Mouse (Mus musculus): ENCODE measurements around the gene Adk.

Adk gene

DNA sequence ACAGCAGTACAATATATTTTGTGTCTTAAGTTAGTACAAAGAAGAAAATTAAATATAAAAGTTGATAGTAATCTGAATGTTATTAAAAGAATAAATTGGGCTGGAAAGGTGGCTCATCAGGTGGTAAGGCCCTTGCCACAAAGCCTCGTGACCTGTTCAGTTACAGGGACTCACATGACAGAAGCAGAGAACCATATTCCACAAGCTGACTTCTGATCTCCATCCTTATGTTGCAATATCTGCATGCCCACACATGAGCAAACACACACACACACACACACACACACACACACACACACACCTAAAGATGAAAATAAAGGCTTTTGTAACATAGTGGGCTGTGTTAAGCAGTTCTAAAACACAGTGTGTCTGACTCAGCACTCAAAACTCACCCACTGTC lies 90.2 kb downstream of the Adk start:
- no peak for ATAC-seq (ENCODE audit: insufficient number of reproducible peaks, low FRiP score, low TSS enrichment)

DNA sequence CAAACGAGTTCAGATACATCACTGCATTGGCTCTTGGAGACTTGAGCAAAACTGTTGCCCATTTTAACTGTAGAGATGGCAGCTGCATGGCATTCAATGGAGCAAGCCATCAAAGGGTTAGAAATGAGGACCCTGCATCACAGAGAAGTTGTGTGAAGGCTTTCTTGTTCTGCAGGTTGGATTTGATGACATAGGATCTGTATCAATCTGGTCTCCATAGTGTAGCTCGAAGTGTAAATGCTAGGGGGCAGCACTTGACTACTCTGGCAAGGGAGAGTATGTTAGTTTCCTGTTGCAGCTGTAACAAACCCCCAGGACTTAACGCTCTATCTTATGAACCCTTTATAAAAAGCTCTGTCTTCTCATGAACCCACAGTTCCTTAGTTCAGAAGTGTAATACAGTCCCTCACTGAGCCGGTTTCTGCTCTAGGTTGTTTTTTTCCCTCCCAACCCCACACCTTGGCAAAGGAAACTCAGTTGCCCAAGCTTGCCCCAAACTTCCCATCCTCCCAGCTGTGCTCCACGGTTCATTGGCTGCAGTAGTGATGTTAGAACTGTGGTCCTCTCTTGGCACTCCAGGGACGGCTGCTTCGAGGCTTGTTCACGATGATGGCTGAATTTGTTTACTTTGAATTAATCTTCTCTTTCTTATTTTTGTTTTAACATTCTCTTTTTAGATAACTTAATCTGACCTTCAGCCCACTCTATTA lies 91.2 kb downstream of the Adk start:
- no peak for ATAC-seq (ENCODE audit: insufficient number of reproducible peaks, low FRiP score, low TSS enrichment)

DNA sequence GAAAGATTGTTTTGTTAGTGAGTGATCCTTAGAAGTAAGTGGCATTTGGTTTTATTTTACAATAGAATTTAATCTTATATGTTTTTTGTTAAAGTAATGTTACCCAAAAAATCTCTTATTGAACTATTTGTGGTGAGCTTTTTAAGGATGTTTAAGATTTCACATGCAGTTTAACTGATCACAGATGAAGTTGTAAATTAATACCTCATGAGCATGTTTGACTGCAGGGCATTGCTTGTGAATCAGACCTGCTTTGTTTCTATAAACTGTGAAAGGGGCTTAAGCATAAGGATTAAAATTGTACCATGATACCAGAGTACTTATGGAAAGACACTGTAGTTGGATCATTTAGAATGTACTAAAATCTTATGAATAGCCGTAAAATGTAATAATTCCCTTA lies 94.8 kb downstream of the Adk start:
- no peak for ATAC-seq (ENCODE audit: insufficient number of reproducible peaks, low FRiP score, low TSS enrichment)

DNA sequence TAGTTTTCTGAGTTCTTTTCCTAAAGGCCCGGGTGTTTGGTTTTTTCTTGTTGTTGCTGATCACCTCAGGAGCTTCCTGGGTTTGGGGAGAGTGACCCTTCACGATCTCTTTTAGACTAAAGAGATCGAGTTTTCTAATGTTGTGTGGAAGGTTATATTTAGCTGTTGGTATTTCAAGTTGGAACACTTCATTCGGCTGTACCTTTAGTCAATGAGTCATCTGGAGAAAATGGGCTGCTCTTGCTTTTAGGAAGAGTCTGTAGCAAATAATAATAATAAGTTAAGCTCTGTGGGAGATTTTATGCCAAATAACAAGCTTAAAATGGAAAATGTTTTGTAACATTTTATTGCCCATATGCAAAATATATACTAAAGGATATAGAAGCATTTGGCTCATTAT lies 97.9 kb downstream of the Adk start:
- ATAC-seq (ENCODE audit: insufficient number of reproducible peaks, low FRiP score, low TSS enrichment): no peak

DNA sequence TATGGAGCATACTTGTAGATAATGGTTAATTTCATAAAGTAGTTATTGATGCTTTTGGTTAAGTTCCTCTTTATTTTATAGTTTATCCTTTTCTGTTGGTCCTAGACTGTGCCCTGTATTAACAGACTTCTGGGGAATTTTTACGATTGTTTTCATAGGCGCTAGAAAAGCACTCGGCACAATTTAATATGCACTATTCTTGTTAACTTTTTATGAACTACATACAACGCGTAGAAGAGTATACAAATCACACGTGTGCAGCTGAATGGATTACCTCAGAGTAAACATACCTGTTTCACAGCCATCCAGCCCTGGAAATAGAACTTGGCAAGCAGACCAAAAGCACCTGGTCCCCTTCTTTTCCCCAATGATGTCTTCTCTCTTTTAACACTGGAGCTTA lies 99.7 kb downstream of the Adk start:
- no peak for ATAC-seq (ENCODE audit: insufficient number of reproducible peaks, low FRiP score, low TSS enrichment)

DNA sequence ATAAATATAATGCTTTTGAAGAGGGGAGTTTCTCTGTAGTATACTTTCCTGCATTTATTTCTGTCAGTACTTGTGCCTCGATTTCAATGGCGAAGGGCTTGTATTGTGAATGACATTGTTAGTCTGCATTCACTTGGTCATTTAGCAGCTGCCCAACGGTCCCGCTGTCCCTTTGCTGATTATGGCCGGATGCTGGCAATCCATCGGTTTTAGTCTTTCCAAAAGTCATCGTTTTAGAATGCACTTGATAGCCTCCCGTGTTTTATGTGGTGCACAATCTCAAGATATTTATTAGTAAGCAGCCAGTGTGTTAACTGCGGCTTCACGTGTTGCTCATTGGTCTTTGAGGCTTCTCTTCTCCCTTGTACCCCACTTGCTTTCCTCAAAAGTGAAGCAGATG lies 113.3 kb downstream of the Adk start:
- no peak for ATAC-seq (ENCODE audit: insufficient number of reproducible peaks, low FRiP score, low TSS enrichment)

DNA sequence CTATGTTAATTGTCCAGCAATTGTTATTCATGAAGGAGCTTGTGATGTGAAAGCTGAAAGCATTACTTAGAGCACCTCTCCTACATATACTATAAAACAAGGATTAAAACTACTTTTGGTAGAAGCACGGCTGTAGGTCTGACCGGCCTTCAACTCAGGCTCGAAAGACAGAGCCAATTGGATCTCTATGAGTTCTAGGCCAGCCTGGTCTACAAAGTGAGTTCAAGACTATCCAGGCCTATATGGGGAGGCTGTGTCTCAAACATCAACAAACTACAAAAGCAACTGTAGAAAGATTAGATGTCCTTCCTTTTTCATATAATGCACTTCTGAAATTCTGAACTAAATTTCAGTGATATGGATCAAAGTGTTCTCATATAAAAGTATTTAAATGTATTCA lies 113.7 kb downstream of the Adk start:
- ATAC-seq (ENCODE audit: insufficient number of reproducible peaks, low FRiP score, low TSS enrichment): no peak

DNA sequence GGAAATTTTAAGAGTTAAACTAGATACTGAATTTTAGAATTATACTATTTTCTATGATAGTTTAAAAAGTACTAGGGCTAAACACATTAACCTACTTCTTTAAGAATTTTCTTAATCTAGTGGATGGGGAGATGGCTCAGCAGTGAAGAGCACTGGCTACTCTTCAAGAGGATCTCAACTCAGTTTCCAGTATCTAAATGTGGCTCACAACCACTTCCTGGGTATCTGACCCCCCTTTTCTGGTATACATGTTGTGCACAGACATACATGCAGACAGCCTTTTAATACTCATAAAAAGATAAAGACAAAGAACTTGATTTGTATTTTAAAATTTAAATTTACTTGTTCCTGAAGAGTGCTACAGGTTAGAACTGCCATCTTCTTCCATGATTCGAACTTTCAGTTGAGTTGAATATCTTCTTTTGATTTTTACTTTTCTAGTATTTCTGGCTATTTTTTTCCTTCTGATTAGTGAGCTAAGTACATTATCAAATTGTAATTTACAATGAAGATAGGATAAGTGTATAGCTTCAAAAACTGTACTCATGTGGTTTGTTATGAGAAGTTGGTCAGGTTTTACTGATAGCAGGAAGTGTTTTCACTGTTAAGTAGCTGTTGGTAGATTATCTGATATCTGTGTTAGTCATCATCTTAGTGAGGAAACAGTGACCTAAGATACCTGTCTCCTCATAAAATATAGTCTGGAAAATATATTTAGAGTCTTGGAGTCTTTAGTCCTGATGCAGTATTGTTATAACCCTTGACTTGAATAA lies 121.8 kb downstream of the Adk start:
- ATAC-seq (ENCODE audit: insufficient number of reproducible peaks, low FRiP score, low TSS enrichment): no peak

DNA sequence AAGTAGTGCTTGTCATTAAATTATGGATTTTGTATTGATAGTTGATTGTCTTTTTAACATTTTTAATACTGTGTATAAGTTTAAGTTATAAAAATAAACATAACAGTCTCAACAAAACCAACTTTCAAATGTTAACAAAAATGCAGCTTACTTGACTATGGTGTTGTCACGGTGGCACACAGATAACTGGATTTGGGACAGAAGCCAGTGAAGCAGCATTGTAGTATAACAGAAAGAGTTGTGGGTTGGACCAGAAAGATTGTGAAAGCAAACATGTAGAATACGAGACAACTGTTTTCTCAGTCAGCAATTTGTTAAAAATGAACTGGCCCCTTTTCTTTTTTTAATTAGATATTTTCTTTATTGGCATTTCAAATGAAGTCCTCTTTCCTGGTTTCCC lies 122.4 kb downstream of the Adk start:
- no peak for ATAC-seq (ENCODE audit: insufficient number of reproducible peaks, low FRiP score, low TSS enrichment)

DNA sequence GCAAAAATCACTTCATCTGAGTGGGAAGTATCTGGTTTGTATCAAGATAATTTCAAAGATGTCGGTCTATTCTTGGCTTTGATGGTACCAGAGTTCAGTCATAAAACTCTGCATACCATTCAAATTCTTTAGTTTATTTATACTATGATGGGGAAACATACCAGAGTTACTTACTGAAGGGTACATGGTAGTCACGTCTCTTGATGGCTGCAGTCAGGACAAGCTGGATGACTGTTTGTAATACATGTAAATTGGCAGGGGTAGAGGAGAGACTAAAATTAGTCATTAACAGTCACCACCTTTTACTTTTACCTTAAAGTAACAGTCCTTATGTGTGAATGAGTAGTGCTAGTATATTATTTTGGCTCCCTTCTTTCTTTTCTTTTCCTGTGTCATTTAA lies 125.4 kb downstream of the Adk start:
- ATAC-seq (ENCODE audit: insufficient number of reproducible peaks, low FRiP score, low TSS enrichment): no peak

DNA sequence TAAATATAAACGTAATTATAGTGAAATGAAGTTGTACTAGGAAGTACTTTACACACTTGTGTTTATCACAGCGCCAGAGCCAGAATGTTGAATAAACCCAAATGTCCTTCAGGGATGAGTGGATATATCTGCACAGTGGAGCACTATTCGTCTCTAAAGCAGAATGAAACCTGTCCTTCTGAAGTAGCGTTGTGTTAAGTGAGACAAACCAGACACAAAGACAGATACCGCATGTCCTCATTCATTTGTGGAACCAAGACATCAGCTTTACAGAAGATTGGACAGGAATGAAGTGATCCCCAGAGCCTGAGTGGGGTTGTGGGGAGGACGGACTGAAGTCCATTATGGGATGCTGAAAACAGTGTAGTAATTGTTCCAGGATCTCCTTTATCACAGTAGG lies 126.0 kb downstream of the Adk start:
- ATAC-seq (ENCODE audit: insufficient number of reproducible peaks, low FRiP score, low TSS enrichment): no peak

DNA sequence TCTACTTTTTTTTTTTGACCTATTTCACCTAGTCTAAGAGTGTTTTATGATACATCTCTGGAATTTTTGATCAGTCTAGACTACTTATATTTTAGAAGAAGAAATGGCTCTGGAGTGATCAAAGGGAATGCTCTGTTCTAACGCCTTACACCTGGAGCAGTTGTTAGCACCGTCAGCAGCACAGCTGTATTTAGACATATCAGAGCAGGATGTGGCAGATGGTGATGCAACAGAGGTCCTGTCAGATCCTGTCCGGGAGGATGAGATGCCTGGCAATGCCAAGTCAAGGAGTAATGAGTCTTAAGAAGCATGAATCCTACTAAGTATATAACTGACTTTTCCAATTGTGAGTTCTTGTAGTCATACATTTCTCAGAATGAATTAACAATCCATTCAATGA lies 128.7 kb downstream of the Adk start:
- ATAC-seq (ENCODE audit: insufficient number of reproducible peaks, low FRiP score, low TSS enrichment): no peak

DNA sequence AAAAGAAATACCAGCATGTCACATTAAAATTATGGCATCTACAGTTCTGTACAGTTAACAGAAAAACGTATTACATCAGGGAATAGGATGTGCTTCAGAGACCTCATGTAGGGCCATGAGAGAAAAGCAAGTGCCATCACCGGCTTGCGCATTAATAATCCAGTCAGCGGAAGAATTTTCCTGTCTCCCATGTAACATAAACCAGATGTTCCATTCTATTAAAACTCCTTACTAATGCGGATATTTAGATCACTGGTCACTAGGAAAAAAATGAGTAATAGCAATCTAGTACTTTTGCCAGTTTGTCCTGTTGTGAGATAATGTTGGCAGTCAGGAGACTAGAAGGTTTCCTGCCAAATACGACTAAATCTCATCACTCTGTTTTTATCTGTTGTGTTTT lies 139.6 kb downstream of the Adk start:
- no peak for ATAC-seq (ENCODE audit: insufficient number of reproducible peaks, low FRiP score, low TSS enrichment)

DNA sequence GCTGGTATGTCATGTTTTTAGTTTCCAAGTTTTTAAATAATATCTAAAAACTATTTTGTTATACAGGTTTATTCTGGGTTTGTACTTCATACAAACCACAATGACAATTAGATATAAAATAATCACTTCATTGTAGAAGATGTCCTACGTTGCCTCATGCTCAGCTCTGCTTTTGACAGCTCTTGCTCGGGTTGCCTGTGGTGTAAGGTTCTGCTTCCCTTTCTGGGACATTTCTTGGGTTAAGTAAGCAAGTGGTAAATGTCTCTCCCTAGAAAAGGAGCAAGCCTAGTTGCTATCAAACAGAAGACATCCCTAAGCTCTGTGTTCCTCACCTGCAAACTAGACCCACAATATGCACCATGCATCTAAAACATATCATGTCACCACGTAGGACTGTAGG lies 140.4 kb downstream of the Adk start:
- no peak for ATAC-seq (ENCODE audit: insufficient number of reproducible peaks, low FRiP score, low TSS enrichment)

DNA sequence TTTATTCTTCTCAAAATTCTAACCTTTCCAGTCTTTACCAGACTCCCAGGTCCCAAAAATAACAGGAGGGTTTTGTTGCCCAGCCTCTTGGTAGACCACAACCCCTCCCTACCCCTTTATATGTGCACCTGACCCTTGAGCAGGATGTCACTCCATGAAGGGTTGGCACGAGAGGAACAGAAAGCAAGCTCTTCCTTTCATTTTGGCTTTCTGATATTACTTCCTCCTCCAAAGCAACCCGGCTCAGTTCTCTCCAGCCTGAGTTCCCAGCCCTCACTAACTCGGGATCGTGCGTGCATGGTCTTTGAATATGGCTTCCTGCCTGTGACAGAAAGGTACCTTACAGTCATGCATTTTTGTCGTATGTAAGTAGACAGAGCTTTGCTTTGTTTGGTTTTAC lies 142.0 kb downstream of the Adk start:
- ATAC-seq (ENCODE audit: insufficient number of reproducible peaks, low FRiP score, low TSS enrichment): no peak

DNA sequence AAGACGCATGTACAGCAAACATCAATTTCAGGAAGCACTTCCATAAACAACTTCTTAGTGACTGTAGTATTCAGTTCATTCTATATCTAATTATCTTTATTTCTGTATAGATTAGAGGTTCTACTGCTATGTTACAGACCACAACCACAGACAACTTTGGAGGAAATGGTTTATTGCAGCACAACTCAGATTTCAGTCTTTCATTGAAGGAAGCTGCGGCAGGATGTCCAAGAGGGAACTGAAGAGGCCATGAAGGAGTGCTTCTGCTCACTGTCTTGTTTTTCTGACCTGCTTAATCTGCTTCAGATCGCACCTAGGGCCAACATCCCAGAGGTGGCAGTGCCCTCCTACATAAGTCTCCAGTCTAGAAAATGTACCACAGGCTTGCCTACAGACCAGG lies 148.5 kb downstream of the Adk start:
- ATAC-seq (ENCODE audit: insufficient number of reproducible peaks, low FRiP score, low TSS enrichment): no peak

DNA sequence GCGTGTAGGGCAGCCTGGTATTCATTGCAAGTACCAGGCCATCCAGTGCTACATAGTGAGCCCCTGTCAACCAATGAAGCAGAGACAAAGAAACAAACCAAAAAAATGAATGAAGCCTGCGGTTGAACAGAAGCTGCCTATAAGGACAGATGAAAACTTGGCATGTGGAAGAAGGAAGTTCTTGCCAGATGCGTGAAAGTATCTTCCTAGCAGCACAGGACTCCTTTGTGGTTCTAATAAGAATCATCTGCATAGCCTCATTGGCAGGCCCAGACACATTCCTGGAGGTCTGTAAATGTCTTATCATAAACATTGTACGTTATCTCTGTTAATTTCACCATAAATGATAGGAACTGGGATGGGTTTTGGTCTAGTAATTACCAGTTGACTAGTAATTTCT lies 154.1 kb downstream of the Adk start:
- ATAC-seq (ENCODE audit: insufficient number of reproducible peaks, low FRiP score, low TSS enrichment): no peak

DNA sequence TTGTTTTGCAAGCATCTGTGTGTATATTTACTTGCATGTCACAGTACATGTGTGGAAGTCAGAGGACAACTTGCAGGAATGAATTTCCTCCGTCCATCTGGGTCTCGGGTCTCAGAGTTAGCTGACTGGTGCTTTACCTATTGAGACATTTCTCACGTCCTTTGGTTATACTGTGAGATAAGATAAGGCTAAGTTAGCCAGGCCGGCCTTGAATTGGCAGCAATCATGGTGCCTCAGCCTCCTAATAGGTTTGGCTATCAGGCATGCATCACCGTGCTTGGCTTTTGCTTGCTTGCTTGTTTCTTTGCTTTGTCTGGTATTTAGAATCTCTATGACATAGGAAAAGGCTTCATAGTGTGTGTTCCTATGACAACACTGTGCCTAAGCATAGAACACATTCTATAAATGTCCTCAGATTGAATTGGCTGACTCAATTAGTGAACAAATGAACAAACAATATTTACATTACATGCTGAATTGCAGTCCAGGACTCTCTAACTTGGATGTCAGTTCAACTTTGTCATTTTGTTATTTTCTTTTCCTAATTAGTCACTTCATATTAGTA lies 169.3 kb downstream of the Adk start:
- ATAC-seq (ENCODE audit: insufficient number of reproducible peaks, low FRiP score, low TSS enrichment): no peak

DNA sequence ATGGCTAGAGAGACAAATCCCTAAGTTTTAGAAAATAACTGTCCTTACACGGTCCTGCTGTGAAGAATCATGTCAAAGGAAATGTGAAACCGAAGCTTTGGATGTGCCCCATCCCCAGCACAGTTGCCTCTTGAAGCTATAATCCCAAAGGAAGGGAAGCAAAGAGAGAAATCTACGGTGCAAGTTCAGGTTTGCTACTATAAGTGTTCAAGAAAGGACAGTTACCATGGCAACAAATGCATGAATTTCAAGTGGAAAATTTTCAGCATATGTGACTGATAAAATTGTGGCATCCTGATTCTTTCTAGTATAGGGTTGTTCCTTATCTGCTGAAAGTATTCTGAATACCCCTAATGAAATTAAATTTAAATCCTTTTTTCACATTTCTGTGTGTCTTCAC lies 169.8 kb downstream of the Adk start:
- ATAC-seq (ENCODE audit: insufficient number of reproducible peaks, low FRiP score, low TSS enrichment): no peak

DNA sequence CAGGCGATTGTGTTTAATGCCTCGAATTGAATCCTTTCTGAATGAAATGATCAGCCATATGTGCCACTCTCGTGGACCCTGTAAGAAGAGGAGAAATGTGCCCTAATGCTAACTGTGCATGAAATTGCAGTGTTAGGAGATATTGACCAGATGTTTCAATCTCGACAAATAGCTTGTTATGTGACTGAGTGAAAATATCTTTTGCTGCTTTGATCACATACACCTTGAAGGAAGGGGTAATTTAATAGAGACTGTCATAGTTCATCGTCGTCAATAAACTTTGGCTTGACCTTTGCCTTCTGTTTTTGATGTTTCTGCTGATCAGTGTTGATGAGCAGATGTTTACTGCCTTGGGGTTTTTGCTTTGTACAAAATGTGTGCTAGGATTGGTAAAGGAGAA lies 171.1 kb downstream of the Adk start:
- ATAC-seq (ENCODE audit: insufficient number of reproducible peaks, low FRiP score, low TSS enrichment): no peak

DNA sequence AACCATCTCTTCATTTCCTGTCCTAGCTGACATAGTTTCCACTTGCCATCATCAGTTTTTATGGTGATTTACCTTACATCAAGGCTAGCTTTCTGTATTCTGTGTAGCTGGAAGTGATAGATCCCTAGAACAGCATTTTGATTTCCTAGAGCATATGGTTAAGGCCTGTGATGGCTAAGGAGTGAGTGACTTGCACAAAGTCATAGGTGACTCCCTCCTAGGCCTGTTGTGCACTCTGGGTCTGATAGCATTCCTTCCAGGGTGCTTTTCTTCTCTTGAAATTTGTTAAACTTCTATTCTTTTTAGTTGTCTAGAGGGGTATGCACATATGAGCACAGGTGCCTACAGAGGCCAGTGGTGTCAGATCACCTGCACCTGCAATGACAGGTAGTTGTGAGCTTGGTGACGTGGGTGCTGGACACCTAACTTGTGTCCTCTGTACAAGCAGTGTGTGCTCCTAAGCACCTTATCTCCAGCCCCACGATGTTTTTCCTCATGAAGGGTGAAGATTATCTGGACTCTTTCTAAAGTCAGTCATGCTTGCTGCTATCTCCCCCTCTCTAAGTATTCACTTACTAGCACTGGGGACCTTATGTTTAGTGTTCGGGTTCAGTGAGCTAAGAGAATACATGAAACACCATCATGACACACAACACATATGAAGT lies 171.7 kb downstream of the Adk start:
- ATAC-seq (ENCODE audit: insufficient number of reproducible peaks, low FRiP score, low TSS enrichment): no peak
